Mouse (Mus musculus): ENCODE measurements around the gene Catsper2.

DNA sequence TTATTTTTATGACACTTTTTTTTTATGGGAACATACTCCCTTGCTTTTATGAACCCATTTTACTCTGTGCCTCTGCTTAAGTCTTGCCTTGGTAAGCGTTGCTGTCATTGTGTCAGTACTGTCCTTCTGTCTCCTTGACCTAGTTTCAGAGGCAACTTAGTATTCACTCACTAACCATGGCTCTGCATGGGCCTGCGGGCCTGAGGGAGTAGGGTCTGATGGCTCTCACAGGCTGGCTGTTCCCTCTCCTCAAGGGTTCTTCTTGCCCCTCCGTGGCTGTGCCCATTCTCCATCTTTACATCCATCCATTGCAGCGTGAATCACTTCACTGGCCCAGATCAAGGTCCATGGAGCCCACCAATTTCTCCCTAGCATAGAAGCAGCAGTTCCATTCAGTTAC is 32.9 kb upstream of the Catsper2 start:
- TF ChIP-seq CTCF (IDR thresholded peaks at IDR 0.05; ENCODE audit: low read depth) (no peak), EP300 (IDR thresholded peaks at IDR 0.05; ENCODE audit: low read depth) (no peak)

Data from liver, embryonic 14.5 days (tissue).